Mouse (Mus musculus) intestine, embryonic 16.5 days (tissue): ENCODE results near the gene Cap2. TPM values are rescaled to one million over a fixed set of nuclear protein-coding genes. Genes with fewer than 3 reads are reported as not detected.

Source experiments
- ATAC-seq: fragments of 200-750 bp; cut with Nextera tagmentation; 2 replicates; pipeline ENCODE4 v1.8.0; 2017; ENCODE audit warnings: moderate TSS enrichment, moderate library complexity
- H3K27ac ChIP-seq: fragments of 300-500 bp; sonication (generic); 2 replicates; pipeline ENCODE4 v1.5.1; 2014; ENCODE audit warnings: mild to moderate bottlenecking, low read length
- H3K27me3 ChIP-seq: fragments of 300-500 bp; sonication (generic); replicated peaks from 2 replicates; pipeline ENCODE4 v1.6.1; 2014; ENCODE audit warnings: low read length, control low read depth, mixed read lengths; ENCODE audit not compliant: control insufficient read depth, insufficient read depth
- H3K36me3 ChIP-seq: fragments of 300-500 bp; sonication (generic); 2 replicates; pipeline ENCODE4 v1.6.1; 2014; ENCODE audit warnings: low read length, control low read depth; ENCODE audit not compliant: control insufficient read depth, insufficient read depth
- H3K4me1 ChIP-seq: fragments of 300-500 bp; sonication (generic); 2 replicates; pipeline ENCODE4 v1.6.1; 2014; ENCODE audit warnings: low read length, control low read depth, mixed read lengths; ENCODE audit not compliant: control insufficient read depth, insufficient read depth
- H3K4me2 ChIP-seq: fragments of 300-500 bp; sonication (generic); 2 replicates; pipeline ENCODE4 v1.6.1; 2014; ENCODE audit warnings: low read depth, low read length, control low read depth
- H3K4me3 ChIP-seq: fragments of 300-500 bp; sonication (generic); 2 replicates; pipeline ENCODE4 v1.5.1; 2014; ENCODE audit warnings: mild to moderate bottlenecking, low read length
- H3K9ac ChIP-seq: fragments of 300-500 bp; sonication (generic); 2 replicates; pipeline ENCODE4 v1.6.1; 2014; ENCODE audit warnings: low read depth, low read length
- H3K9me3 ChIP-seq: fragments of 300-500 bp; sonication (generic); 2 replicates; pipeline ENCODE4 v1.6.1; 2016; ENCODE audit warnings: low read length, control low read depth; ENCODE audit not compliant: control insufficient read depth
- WGBS: fragments of 180-500 bp; shearing (Covaris S2); extraction: QIAGEN DNeasy Blood & Tissue Kit; methylation state at CpG from one replicate; pipeline ENCODE4 v1.1.7; 2014; 5-methylcytosine and 5-hydroxymethylcytosine counted together
- polyA plus RNA-seq: library from polyadenylated mRNA; unstranded; fragments of >200 nt; fragmentation: Nextera tagmentation; extraction: Ambion mirVana; gene quantifications from 2 replicates; pipeline ENCODE4 v1.2.1, GENCODE M21; 2015

Gene Cap2
- polyA plus RNA-seq, 1 experiment from 2014 or later, result 10.7 TPM

- no peaks in the 10 kb centered on the region for H3K9me3 ChIP-seq
Measured at GRCm38 (mm10) chr13:46629391-46629790, 127.7 kb downstream of the Cap2 start.

GRCm38 (mm10) chr13:46632796-46633195, 131.1 kb downstream of the Cap2 start:
- Histone ChIP-seq H3K36me3 (no peaks in the 10 kb centered on the region), H3K9me3 (no peaks in the 10 kb centered on the region), H3K9ac (no peak overlapping the region), H3K27me3 (no peaks in the 10 kb centered on the region), H3K4me3 (no peak overlapping the region), H3K27ac (no peak overlapping the region), H3K4me2 (no peak overlapping the region), H3K4me1 (no peaks in the 10 kb centered on the region)
- ATAC-seq, result no peak
- WGBS, result 40% methylated on average over 4 of the region's 4 CpGs

More at GRCm38 (mm10) chr13:46629391-46629790, 127.7 kb downstream of the Cap2 start:
- 69% methylated on average over 6 of the region's 6 CpGs for WGBS
- Histone ChIP-seq H3K4me1 (no peaks in the 10 kb centered on the region), H3K36me3 (no peaks in the 10 kb centered on the region), H3K27me3 (no peaks in the 10 kb centered on the region), H3K4me2 (no peak overlapping the region), H3K9ac (no peak overlapping the region), H3K27ac (no peak overlapping the region), H3K4me3 (no peak overlapping the region)
- no peak for ATAC-seq

GRCm38 (mm10) chr13:46633320-46634132, 131.9 kb downstream of the Cap2 start:
- Histone ChIP-seq H3K36me3 (no peaks in the 10 kb centered on the region), H3K9ac (no peak overlapping the region; the same call in 1 of the 2 replicates), H3K4me1 (no peaks in the 10 kb centered on the region), H3K4me3 (no peak overlapping the region), H3K9me3 (no peaks in the 10 kb centered on the region), H3K4me2 (no peak overlapping the region), H3K27ac (no peak overlapping the region), H3K27me3 (no peaks in the 10 kb centered on the region)
- ATAC-seq, result no peak
- WGBS, result 55% methylated on average over 18 of the region's 18 CpGs

GRCm38 (mm10) chr13:46634133-46634488, 132.5 kb downstream of the Cap2 start:
- Histone ChIP-seq H3K27ac (no peak overlapping the region), H3K4me3 (no peak overlapping the region), H3K27me3 (no peaks in the 10 kb centered on the region), H3K9me3 (no peaks in the 10 kb centered on the region), H3K4me2 (no peak overlapping the region), H3K9ac (no peak overlapping the region; the same call in 1 of the 2 replicates), H3K4me1 (no peaks in the 10 kb centered on the region), H3K36me3 (no peaks in the 10 kb centered on the region)
- 56% methylated on average over 6 of the region's 6 CpGs for WGBS
- ATAC-seq, result no peak

- WGBS, result 88% methylated on average over 10 of the region's 10 CpGs
Measured at GRCm38 (mm10) chr13:46640608-46641468, 139.2 kb downstream of the Cap2 start.

GRCm38 (mm10) chr13:46642318-46642717, 140.7 kb downstream of the Cap2 start:
- no peak overlapping the region for H3K4me3 ChIP-seq
- H3K9me3 ChIP-seq, result peaks cover 7% of the 10 kb centered on the region
- H3K27me3 ChIP-seq, result no peaks in the 10 kb centered on the region
- no peak overlapping the region for H3K4me2 ChIP-seq
- no peaks in the 10 kb centered on the region for H3K36me3 ChIP-seq
- WGBS, result 85% methylated on average over 4 of the region's 4 CpGs
- H3K4me1 ChIP-seq, result no peaks in the 10 kb centered on the region
- no peak overlapping the region for H3K9ac ChIP-seq
- H3K27ac ChIP-seq, result no peak overlapping the region
- ATAC-seq, result no peak

More at GRCm38 (mm10) chr13:46640608-46641468, 139.2 kb downstream of the Cap2 start:
- no peak for ATAC-seq
- no peak overlapping the region for H3K9ac ChIP-seq
- no peaks in the 10 kb centered on the region for H3K27me3 ChIP-seq
- no peak overlapping the region for H3K4me3 ChIP-seq
- H3K9me3 ChIP-seq, result peaks cover 7% of the 10 kb centered on the region
- no peaks in the 10 kb centered on the region for H3K4me1 ChIP-seq
- no peaks in the 10 kb centered on the region for H3K36me3 ChIP-seq
- no peak overlapping the region for H3K4me2 ChIP-seq
- H3K27ac ChIP-seq, result no peak overlapping the region

GRCm38 (mm10) chr13:46644175-46644574, 142.5 kb downstream of the Cap2 start:
- no peak overlapping the region for H3K27ac ChIP-seq
- H3K27me3 ChIP-seq, result no peaks in the 10 kb centered on the region
- H3K9ac ChIP-seq, result no peak overlapping the region
- 85% methylated on average over 6 of the region's 6 CpGs for WGBS
- ATAC-seq, result no peak
- H3K9me3 ChIP-seq, result peaks cover 7% of the 10 kb centered on the region
- H3K4me1 ChIP-seq, result no peaks in the 10 kb centered on the region
- H3K4me2 ChIP-seq, result no peak overlapping the region
- no peak overlapping the region for H3K4me3 ChIP-seq
- H3K36me3 ChIP-seq, result no peaks in the 10 kb centered on the region

- Histone ChIP-seq H3K9ac (no peak overlapping the region), H3K27ac (no peak overlapping the region), H3K27me3 (no peaks in the 10 kb centered on the region), H3K4me2 (no peak overlapping the region), H3K9me3 (peaks cover 7% of the 10 kb centered on the region), H3K4me1 (no peaks in the 10 kb centered on the region), H3K4me3 (no peak overlapping the region), H3K36me3 (no peaks in the 10 kb centered on the region)
- 88% methylated on average over 6 of the region's 6 CpGs for whole genome bisulfite sequencing
- no peak for ATAC-seq
Measured at GRCm38 (mm10) chr13:46645476-46645875, 143.8 kb downstream of the Cap2 start.

GRCm38 (mm10) chr13:46651853-46652252, 150.2 kb downstream of the Cap2 start:
- no peak overlapping the region for H3K4me3 ChIP-seq
- H3K36me3 ChIP-seq, result no peaks in the 10 kb centered on the region
- H3K9ac ChIP-seq, result no peak overlapping the region
- WGBS, result 81% methylated on average over 7 of the region's 7 CpGs
- ATAC-seq, result no peak
- H3K4me1 ChIP-seq, result no peaks in the 10 kb centered on the region
- H3K9me3 ChIP-seq, result no peaks in the 10 kb centered on the region
- H3K27ac ChIP-seq, result no peak overlapping the region
- H3K4me2 ChIP-seq, result no peak overlapping the region
- no peaks in the 10 kb centered on the region for H3K27me3 ChIP-seq
